26 mouse cellular contexts compared by ENCODE assay signal in genomic region chr6:7424731-7425130, GRCm38 (mm10).
A peak's percentile ranks its signal among the peaks of the same experiment; 100 is the strongest.
DNase-seq lines count a peak whose midpoint lies in the region; ATAC-seq lines count a peak whose summit lies in the region.
"Had no signal": no experiment of that assay in that cellular context is flagged by ENCODE, and none has a peak within 500 bp of the region (broad histone marks: within the 10 kb centered on the region; RNA-seq: fewer than 3 reads in every experiment).

No protein-coding gene starts in this region.

- H3K9ac ChIP-seq in hindbrain, embryonic 11.5 days (ENCODE audit: low read depth, low read length) = no peak overlapping the region
- H3K9ac ChIP-seq: embryonic facial prominence, embryonic 13.5 days; embryonic facial prominence, embryonic 15.5 days; forebrain, embryonic 12.5 days had no signal

- H3K4me1 ChIP-seq in hindbrain, embryonic 11.5 days (replicated peaks; ENCODE audit: control insufficient read depth, insufficient read depth, low read length) = no peaks in the 10 kb centered on the region
- H3K4me1 ChIP-seq: embryonic facial prominence, embryonic 15.5 days; forebrain, embryonic 10.5 days; forebrain, embryonic 12.5 days had no signal

- no peaks in the 10 kb centered on the region for H3K36me3 ChIP-seq in hindbrain, embryonic 11.5 days (ENCODE audit: control insufficient read depth, insufficient read depth, low read length)
- H3K36me3 ChIP-seq: embryonic facial prominence, embryonic 13.5 days; embryonic facial prominence, embryonic 15.5 days; forebrain, embryonic 10.5 days; forebrain, embryonic 12.5 days had no signal

- peak; percentile 16 for DNase-seq in 3T3-L1 (ENCODE audit: low read depth, low spot score)
- DNase-seq in ES-CJ7 (ENCODE audit: low read depth, low spot score) = peak; percentile 41
- DNase-seq in ZHBTc4 (ENCODE audit: low read depth, low spot score) = peak; percentile 62
- DNase-seq in hindbrain, embryonic 11.5 days (ENCODE audit: low spot score) = no peak
- DNase-seq in spleen, postnatal 36 days (ENCODE audit: low spot score in 2 of 2) = no peak
- DNase-seq in spleen, postnatal 14 days (ENCODE audit: low spot score in 2 of 2) = no peak
- DNase-seq: adrenal gland, adult 2 months; adrenal gland, postnatal 10 days; adrenal gland, postnatal 25 days; B cell, adult 2 months; cerebellum, adult 11 months; cerebellum, adult 18-20 months; cerebellum, adult 8-10 months; cerebellum, adult 9-11 months; cerebellum, postnatal 14 days; cerebellum, postnatal 36 days; embryo, embryonic 11 days had no signal

- 42% methylated on average over 2 of the region's 2 CpGs for WGBS in hindbrain, embryonic 11.5 days

- no peak overlapping the region for H3K4me3 ChIP-seq in hindbrain, embryonic 11.5 days (ENCODE audit: low read depth, low read length)
- H3K4me3 ChIP-seq: embryonic facial prominence, embryonic 13.5 days; embryonic facial prominence, embryonic 15.5 days; erythroblast, embryonic 14.5 days; forebrain, embryonic 10.5 days; forebrain, embryonic 12.5 days had no signal

- H3K4me2 ChIP-seq in hindbrain, embryonic 11.5 days (replicated peaks; ENCODE audit: low read depth, low read length) = no peak overlapping the region
- H3K4me2 ChIP-seq: embryonic facial prominence, embryonic 13.5 days; embryonic facial prominence, embryonic 15.5 days; forebrain, embryonic 12.5 days had no signal

- H3K27ac ChIP-seq in hindbrain, embryonic 11.5 days (ENCODE audit: low read depth, low read length) = no peak overlapping the region
- H3K27ac ChIP-seq: embryonic facial prominence, embryonic 13.5 days; embryonic facial prominence, embryonic 15.5 days; forebrain, embryonic 10.5 days; forebrain, embryonic 12.5 days had no signal

- no peaks in the 10 kb centered on the region for H3K27me3 ChIP-seq in hindbrain, embryonic 11.5 days (ENCODE audit: control insufficient read depth, insufficient read depth, low read length)
- H3K27me3 ChIP-seq: CH12.LX; embryonic facial prominence, embryonic 13.5 days; embryonic facial prominence, embryonic 15.5 days; forebrain, embryonic 12.5 days had no signal

- no peak for ATAC-seq in hindbrain, embryonic 11.5 days (ENCODE audit: low FRiP score)
- ATAC-seq: CD4-positive, CD25-positive, alpha-beta regulatory T cell, adult 4 months; forebrain, embryonic 14.5 days; forebrain, embryonic 16.5 days had no signal

- no peaks in the 10 kb centered on the region for H3K9me3 ChIP-seq in hindbrain, embryonic 11.5 days (ENCODE audit: control insufficient read depth, low read length)
- H3K9me3 ChIP-seq: embryonic facial prominence, embryonic 13.5 days; embryonic facial prominence, embryonic 15.5 days; forebrain, embryonic 10.5 days; forebrain, embryonic 12.5 days had no signal

Comparison
In these comparisons a context has a peak if more than half of its experiments do, and no peak if none do; other contexts are left out.
1. DNase-seq: peak in 3T3-L1 (single experiment), ES-CJ7 (single experiment) and ZHBTc4 (single experiment); none in hindbrain, embryonic 11.5 days (single experiment), spleen, postnatal 36 days (0 of 2) and spleen, postnatal 14 days (0 of 2).